Mouse (Mus musculus) intestine, postnatal 0 days (tissue): ENCODE results near the gene Prex1. TPM values are rescaled to one million over a fixed set of nuclear protein-coding genes. Genes with fewer than 3 reads are reported as not detected.

Experiments
- ATAC-seq: fragments of 200-750 bp; cut with Nextera tagmentation; 2 replicates; pipeline ENCODE4 v1.8.0; 2017; ENCODE audit warnings: mild to moderate bottlenecking, moderate TSS enrichment, moderate library complexity
- H3K27ac ChIP-seq: fragments of 300-500 bp; sonication (generic); 2 replicates; pipeline ENCODE4 v1.5.1; 2014; ENCODE audit warnings: mild to moderate bottlenecking, low read depth, low read length, moderate library complexity
- H3K27me3 ChIP-seq: fragments of 300-500 bp; sonication (generic); replicated peaks from 2 replicates; pipeline ENCODE4 v1.6.1; 2014; ENCODE audit warnings: low read length, mixed read lengths; ENCODE audit not compliant: control insufficient read depth, insufficient read depth
- H3K36me3 ChIP-seq: fragments of 300-500 bp; sonication (generic); 2 replicates; pipeline ENCODE4 v1.6.1; 2014; ENCODE audit warnings: mild to moderate bottlenecking, moderate library complexity; ENCODE audit not compliant: control insufficient read depth, insufficient read depth
- H3K4me1 ChIP-seq: fragments of 300-500 bp; sonication (generic); replicated peaks from 2 replicates; pipeline ENCODE4 v1.6.1; 2014; ENCODE audit warnings: antibody characterized with exemption, low read length, mixed read lengths; ENCODE audit not compliant: control insufficient read depth, insufficient read depth
- H3K4me2 ChIP-seq: fragments of 300-500 bp; sonication (generic); replicated peaks from 2 replicates; pipeline ENCODE4 v1.6.1; 2014; ENCODE audit warnings: low read depth, mild to moderate bottlenecking, moderate library complexity
- H3K4me3 ChIP-seq: fragments of 300-500 bp; sonication (generic); 2 replicates; pipeline ENCODE4 v1.5.1; 2014; ENCODE audit warnings: low read depth, low read length
- H3K9ac ChIP-seq: fragments of 300-500 bp; sonication (generic); 2 replicates; pipeline ENCODE4 v1.6.1; 2014; ENCODE audit warnings: mild to moderate bottlenecking, low read depth, low read length
- H3K9me3 ChIP-seq: fragments of 300-500 bp; sonication (generic); 2 replicates; pipeline ENCODE4 v1.6.1; 2016; ENCODE audit warnings: mixed run types; ENCODE audit not compliant: control insufficient read depth
- CTCF ChIP-seq: sonication (generic); IDR thresholded peaks from 2 replicates; pipeline ENCODE4 v1.5.1; 2016; ENCODE audit warnings: low read depth, mild to moderate bottlenecking, control low read depth, antibody characterized with exemption, moderate library complexity
- WGBS: fragments of 180-500 bp; shearing (Covaris S2); extraction: QIAGEN DNeasy Blood & Tissue Kit; methylation state at CpG from one replicate; pipeline ENCODE4 v1.1.7; 2014; 5-methylcytosine and 5-hydroxymethylcytosine counted together
- polyA plus RNA-seq: library from polyadenylated mRNA; unstranded; fragments of >200 nt; fragmentation: Nextera tagmentation; extraction: Ambion mirVana; gene quantifications from 2 replicates; pipeline ENCODE4 v1.2.1, GENCODE M21; 2015

Prex1 gene
- polyA plus RNA-seq, 1 experiment from 2014 or later: 4.0 TPM

GRCm38 (mm10) chr2:166655308-166655707, 58.3 kb downstream of the Prex1 start:
- no peak overlapping the region for H3K27ac ChIP-seq
- no peaks in the 10 kb centered on the region for H3K27me3 ChIP-seq
- no peak overlapping the region for H3K4me3 ChIP-seq
- 75% methylated on average over 4 of the region's 4 CpGs for WGBS
- no peaks in the 10 kb centered on the region for H3K4me1 ChIP-seq
- no peak overlapping the region for H3K4me2 ChIP-seq
- no peak for ATAC-seq
- no peaks in the 10 kb centered on the region for H3K9me3 ChIP-seq
- no peak for TF ChIP-seq CTCF
- no peaks in the 10 kb centered on the region for H3K36me3 ChIP-seq
- no peak overlapping the region for H3K9ac ChIP-seq

GRCm38 (mm10) chr2:166654875-166655274, 58.8 kb downstream of the Prex1 start:
- Histone ChIP-seq H3K4me2 (no peak overlapping the region), H3K27ac (no peak overlapping the region), H3K9ac (no peak overlapping the region), H3K27me3 (no peaks in the 10 kb centered on the region), H3K36me3 (no peaks in the 10 kb centered on the region), H3K9me3 (no peaks in the 10 kb centered on the region), H3K4me3 (no peak overlapping the region), H3K4me1 (no peaks in the 10 kb centered on the region)
- no peak for TF ChIP-seq CTCF
- 83% methylated on average over 4 of the region's 4 CpGs for whole genome bisulfite sequencing
- no peak for ATAC-seq

GRCm38 (mm10) chr2:166653564-166653963, 60.1 kb downstream of the Prex1 start:
- no peak overlapping the region for H3K4me2 ChIP-seq

GRCm38 (mm10) chr2:166652672-166653071, 61.0 kb downstream of the Prex1 start:
- no peaks in the 10 kb centered on the region for H3K4me1 ChIP-seq
- no peaks in the 10 kb centered on the region for H3K9me3 ChIP-seq
- H3K4me2 ChIP-seq: no peak overlapping the region
- ATAC-seq: no peak
- H3K36me3 ChIP-seq: no peaks in the 10 kb centered on the region
- 76% methylated on average over 4 of the region's 4 CpGs for WGBS
- no peak overlapping the region for H3K4me3 ChIP-seq
- H3K27ac ChIP-seq: no peak overlapping the region
- TF ChIP-seq CTCF: no peak
- H3K9ac ChIP-seq: no peak overlapping the region
- no peaks in the 10 kb centered on the region for H3K27me3 ChIP-seq

More at GRCm38 (mm10) chr2:166653564-166653963, 60.1 kb downstream of the Prex1 start:
- no peaks in the 10 kb centered on the region for H3K4me1 ChIP-seq
- no peaks in the 10 kb centered on the region for H3K27me3 ChIP-seq
- no peak for TF ChIP-seq CTCF
- H3K4me3 ChIP-seq: no peak overlapping the region
- H3K9me3 ChIP-seq: no peaks in the 10 kb centered on the region
- H3K36me3 ChIP-seq: no peaks in the 10 kb centered on the region
- no peak for ATAC-seq
- H3K27ac ChIP-seq: no peak overlapping the region
- WGBS: 59% methylated on average over 5 of the region's 5 CpGs
- no peak overlapping the region for H3K9ac ChIP-seq

- 63% methylated on average over 10 of the region's 10 CpGs for WGBS
- H3K27ac ChIP-seq: no peak overlapping the region; the same call in 1 of the 2 replicates
- no peak for ATAC-seq
These were observed 62.2 kb downstream of the Prex1 start for GRCm38 (mm10) chr2:166651317-166652030.

GRCm38 (mm10) chr2:166650414-166650813, 63.2 kb downstream of the Prex1 start:
- Histone ChIP-seq H3K4me2 (no peak overlapping the region), H3K9ac (no peak overlapping the region), H3K9me3 (no peaks in the 10 kb centered on the region), H3K27me3 (no peaks in the 10 kb centered on the region), H3K36me3 (no peaks in the 10 kb centered on the region), H3K4me1 (no peaks in the 10 kb centered on the region), H3K27ac (no peak overlapping the region), H3K4me3 (no peak overlapping the region)
- ATAC-seq: no peak
- TF ChIP-seq CTCF: no peak
- WGBS: 58% methylated on average over 9 of the region's 9 CpGs

More at GRCm38 (mm10) chr2:166651317-166652030, 62.2 kb downstream of the Prex1 start:
- Histone ChIP-seq H3K4me1 (no peaks in the 10 kb centered on the region), H3K9ac (no peak overlapping the region), H3K4me2 (no peak overlapping the region), H3K4me3 (no peak overlapping the region), H3K36me3 (no peaks in the 10 kb centered on the region), H3K9me3 (no peaks in the 10 kb centered on the region), H3K27me3 (no peaks in the 10 kb centered on the region)
- 0 out of 2 replicates have a peak, but pooled peaks have one; percentile 18 for TF ChIP-seq CTCF

- no peaks in the 10 kb centered on the region for H3K27me3 ChIP-seq
- TF ChIP-seq CTCF: no peak
- no peaks in the 10 kb centered on the region for H3K9me3 ChIP-seq
- ATAC-seq: no peak
- no peak overlapping the region for H3K27ac ChIP-seq
- WGBS: 74% methylated on average over 7 of the region's 7 CpGs
- no peaks in the 10 kb centered on the region for H3K36me3 ChIP-seq
- H3K4me2 ChIP-seq: no peak overlapping the region
- no peak overlapping the region for H3K9ac ChIP-seq
- no peak overlapping the region for H3K4me3 ChIP-seq
- H3K4me1 ChIP-seq: no peaks in the 10 kb centered on the region
These were observed 66.4 kb downstream of the Prex1 start for GRCm38 (mm10) chr2:166647242-166647641.
